Mouse (Mus musculus): ENCODE measurements at regions not wholly inside any gene's neighbourhood (a gene's known extent, or its start where the extent isn't known, plus 50 kb on each side); places are given as distances from the start of the nearest gene placed in this dataset.

- in situ Hi-C loops (cut with MboI, MseI), result no loop called here
Measured at GRCm38 (mm10) chr5:29142957-29143356, 52.8 kb upstream of the Rnf32 start.

- in situ Hi-C loops (cut with MboI, MseI), result no loop called here
Measured at GRCm38 (mm10) chr5:29142502-29142901, 53.3 kb upstream of the Rnf32 start.

- in situ Hi-C loops (cut with MboI, MseI), result loop anchor here (10.0 kb wide), 1 partner anchor 1347 kb away; no protein-coding TSS in a partner anchor
Measured at GRCm38 (mm10) chr5:29137481-29137880, 58.3 kb upstream of the Rnf32 start.

GRCm38 (mm10) chr5:29132261-29132660, 63.5 kb upstream of the Rnf32 start:
- in situ Hi-C loops (cut with MboI, MseI), result loop anchor here (10.0 kb wide), 1 partner anchor 1353 kb away; no protein-coding TSS in a partner anchor

- in situ Hi-C loops (cut with MboI, MseI), result loop anchor here (10.0 kb wide), 1 partner anchor 1353 kb away; no protein-coding TSS in a partner anchor
Measured at GRCm38 (mm10) chr5:29131762-29132161, 64.0 kb upstream of the Rnf32 start.

DNA sequence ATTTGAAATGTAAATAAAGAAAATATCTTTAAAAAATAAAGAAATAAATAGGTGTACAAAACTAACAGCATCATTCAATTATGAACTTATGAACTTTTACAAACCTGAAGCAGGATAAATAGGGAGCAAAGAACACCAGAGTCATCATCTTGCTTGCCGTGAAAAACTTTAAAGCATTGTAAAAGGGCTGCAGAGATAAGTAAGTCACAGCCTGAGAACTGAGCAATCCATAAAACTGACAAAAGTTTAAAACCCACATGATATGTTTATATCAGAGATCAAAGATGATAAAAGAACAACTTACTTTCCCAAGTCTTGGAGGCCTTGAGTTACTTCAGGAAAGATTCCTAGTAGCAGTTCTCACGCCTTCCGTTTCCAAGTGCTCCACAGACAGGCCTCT, 66.1 kb upstream of the Rnf32 start:
- in situ Hi-C loops (cut with MboI, MseI), result loop anchor here (10.0 kb wide), 1 partner anchor 1355 kb away; no protein-coding TSS in a partner anchor

DNA sequence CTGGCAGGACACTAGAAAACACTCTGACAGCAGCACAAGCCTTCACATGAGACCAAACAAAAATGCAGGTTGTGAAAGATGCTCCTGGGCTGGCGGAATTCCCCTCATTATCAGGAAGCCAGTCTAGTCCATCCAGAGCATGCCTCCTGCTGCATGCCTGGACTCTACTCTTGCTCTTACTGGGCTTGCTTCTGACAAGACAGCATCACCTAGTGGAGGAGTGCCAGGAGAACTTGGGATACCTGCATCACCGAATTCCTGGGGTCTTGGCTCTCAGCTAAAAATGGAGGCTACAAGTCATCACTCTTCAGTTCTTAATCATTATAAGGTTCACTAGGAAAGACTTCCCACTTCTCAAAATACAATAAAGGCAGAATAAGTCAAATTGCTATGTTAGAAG, 78.8 kb upstream of the Rnf32 start:
- in situ Hi-C loops (cut with MboI, MseI), result no loop called here

GRCm38 (mm10) chr5:29112531-29112930, 83.3 kb upstream of the Rnf32 start:
- in situ Hi-C loops (cut with MboI, MseI), result no loop called here

DNA sequence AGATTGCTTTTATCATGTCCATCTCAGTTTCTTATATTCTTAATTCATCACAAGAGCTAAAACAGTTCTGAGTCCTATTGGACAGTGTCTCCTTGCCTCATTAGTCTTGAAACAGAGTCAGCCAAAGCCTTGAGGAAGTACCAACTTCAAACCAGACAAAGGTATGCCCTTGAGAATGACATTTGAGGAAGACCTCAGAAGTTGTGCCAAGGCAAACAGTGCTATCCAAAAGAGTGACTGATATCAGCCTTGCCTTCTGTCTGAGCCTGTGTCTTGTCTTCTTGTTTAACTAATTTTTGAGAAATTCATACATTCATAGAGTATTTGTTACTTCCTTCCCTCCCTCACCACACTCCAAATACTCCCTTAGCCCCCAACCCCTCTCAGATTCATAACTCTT, 88.5 kb upstream of the Rnf32 start:
- in situ Hi-C loops (cut with MboI, MseI), result no loop called here

DNA sequence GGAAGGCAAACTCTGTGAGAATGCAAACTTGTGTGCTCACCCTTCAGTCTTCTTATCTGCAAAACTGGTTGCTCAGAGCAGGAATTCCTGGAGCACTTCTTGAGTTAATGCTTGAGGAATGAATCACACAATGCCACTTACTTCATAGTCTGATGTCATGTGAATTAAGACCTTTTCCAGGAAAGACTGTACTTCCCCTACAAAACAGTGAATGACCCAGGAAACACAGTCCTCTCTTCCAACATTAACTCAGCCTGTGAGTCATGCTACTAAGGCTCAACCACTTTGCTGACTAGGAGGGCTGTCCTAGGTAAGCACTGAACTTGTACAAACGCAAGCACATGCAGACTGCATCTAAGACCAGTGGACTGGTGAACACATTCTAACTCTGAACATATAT, 112.5 kb upstream of the Rnf32 start:
- in situ Hi-C loops (cut with MboI, MseI), result no loop called here

GRCm38 (mm10) chr5:29054393-29054792, 141.4 kb upstream of the Rnf32 start:
- in situ Hi-C loops (cut with MboI, MseI), result no loop called here

GRCm38 (mm10) chr5:29036636-29037035, 159.2 kb upstream of the Rnf32 start:
- in situ Hi-C loops (cut with MboI, MseI), result no loop called here

- in situ Hi-C loops (cut with MboI, MseI), result no loop called here
Measured at GRCm38 (mm10) chr5:29033462-29033997, 162.3 kb upstream of the Rnf32 start.

- in situ Hi-C loops (cut with MboI, MseI), result no loop called here
Measured at GRCm38 (mm10) chr5:29030525-29030924, 165.3 kb upstream of the Rnf32 start.

- in situ Hi-C loops (cut with MboI, MseI), result no loop called here
Measured at GRCm38 (mm10) chr5:29029957-29030356, 165.8 kb upstream of the Rnf32 start.

DNA sequence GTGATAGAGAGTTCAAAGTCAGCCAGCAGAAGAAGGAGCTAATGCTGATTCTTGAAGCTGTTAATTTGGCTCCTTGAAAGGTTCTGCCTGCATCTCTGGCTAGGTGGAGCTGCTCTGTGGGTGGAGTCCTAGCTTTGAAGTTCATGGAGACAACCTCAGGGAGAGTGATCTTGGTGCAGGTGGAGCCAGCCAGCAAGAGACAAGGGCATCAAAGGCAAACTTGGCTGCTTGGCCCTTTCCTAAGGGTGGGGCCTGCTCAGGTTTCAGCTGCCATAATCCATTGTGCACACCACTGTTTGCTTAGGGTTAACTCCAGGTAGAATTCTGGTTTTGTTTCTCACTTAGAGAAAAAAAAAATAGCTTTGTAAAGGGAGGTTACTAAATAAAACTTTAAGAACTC, 170.7 kb upstream of the Rnf32 start:
- in situ Hi-C loops (cut with MboI, MseI), result no loop called here

- in situ Hi-C loops (cut with MboI, MseI), result no loop called here
Measured at GRCm38 (mm10) chr5:28992796-28993195, 203.0 kb upstream of the Rnf32 start.

- in situ Hi-C loops (cut with MboI, MseI), result no loop called here
Measured at GRCm38 (mm10) chr5:28979932-28980331, 215.9 kb upstream of the Rnf32 start.

DNA sequence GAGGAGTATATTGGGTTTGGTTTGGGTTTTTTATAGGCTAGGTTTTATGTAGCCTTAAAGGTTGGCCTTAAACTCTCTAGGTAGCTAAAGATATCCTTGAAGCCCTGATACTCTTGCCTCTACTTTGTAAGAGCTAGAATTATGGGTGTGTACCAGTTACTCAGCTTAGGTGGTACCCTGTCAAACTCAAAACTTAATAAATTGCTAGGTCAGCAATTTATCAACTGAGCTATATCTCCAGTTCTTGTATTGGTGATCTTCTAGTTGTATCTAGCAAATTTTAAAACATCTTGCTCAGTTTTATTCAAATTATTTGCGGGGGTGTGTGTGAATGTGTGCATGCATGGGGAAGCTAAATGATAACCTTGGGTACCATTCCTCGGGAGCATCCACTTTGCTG, 225.4 kb upstream of the Rnf32 start:
- in situ Hi-C loops (cut with MboI, MseI), result no loop called here

GRCm38 (mm10) chr5:28955036-28955435, 240.8 kb upstream of the Rnf32 start:
- in situ Hi-C loops (cut with MboI, MseI), result no loop called here

DNA sequence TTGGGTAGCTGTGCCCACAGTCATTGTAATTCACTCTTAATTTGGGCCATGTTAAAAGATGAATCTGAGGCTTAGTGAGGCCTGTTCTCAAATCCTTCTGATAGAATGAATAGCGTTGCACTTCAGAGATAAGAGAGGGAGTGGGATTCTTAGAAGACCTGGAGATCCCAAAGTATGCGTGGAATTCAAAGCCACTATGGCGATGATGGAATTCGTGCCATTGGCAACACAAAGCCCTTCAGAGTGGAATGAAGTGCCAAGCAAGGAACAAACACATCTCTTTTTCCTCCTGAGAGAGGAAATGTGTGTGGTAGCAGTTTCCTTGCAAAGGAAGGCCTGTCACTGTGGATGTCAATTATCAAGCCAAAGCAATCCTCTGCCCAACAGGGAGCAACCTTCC, 248.3 kb upstream of the Rnf32 start:
- in situ Hi-C loops (cut with MboI, MseI), result no loop called here

DNA sequence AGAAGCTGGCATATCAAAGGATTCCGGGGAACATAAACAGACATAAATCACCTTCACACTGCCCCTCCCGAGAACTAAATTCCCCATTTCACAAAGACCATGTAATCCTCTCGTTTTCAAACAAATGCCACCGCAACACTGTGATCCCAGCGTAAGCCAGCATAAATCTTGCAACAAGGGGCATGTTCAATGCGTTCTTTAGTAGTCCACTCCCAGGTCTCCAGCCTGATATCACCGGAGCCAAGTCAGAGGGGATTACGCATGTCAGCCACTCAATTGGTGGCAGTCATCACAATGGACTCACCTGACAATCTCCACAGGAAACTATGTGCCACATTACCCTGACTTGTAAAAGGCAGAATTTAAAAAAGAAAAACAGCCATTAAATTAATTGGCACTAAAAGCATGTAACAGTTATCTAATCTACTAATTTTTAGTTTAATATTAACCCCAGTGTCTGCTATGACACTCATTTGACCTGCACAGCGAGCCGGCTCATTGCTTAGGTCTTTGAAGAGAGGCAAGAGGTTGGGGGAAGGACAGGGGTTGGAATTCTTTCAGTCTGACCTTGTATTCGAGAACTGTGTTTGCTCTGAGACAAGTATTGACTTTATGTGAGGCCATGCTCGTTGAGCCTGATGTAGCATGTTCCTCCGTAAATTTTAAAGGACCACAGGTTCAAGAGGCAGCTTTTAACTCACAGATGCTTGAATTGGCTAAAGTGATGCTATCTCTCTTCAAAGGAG, 252.0 kb upstream of the Rnf32 start:
- in situ Hi-C loops (cut with MboI, MseI), result no loop called here

DNA sequence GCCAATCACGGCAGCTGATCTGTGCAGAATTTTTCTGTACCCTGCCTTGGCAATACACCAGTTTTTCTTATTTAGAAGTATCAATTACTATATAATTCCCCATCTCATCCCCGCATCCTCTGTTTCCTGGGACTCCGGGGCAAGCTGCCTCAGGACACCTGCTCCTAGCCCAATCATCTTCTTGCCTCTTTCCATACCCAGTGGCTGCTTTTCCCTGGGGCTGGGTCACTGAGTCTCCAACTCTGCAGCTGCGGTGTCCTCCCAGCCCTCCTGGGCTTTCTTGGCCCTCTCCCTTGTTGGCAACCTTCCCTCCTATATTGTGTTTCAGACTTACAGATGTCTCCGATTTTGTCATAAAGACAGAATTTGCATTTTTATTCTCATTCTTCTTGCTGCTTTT, 254.8 kb upstream of the Rnf32 start:
- in situ Hi-C loops (cut with MboI, MseI), result no loop called here

All from T-helper 1 cell (primary cell).